Mouse (Mus musculus) macrophage (primary cell): ENCODE results near the gene Adgrg6. TPM values are rescaled to one million over a fixed set of nuclear protein-coding genes. Genes with fewer than 3 reads are reported as not detected.
A peak's percentile ranks its signal among the peaks of the same experiment; 100 is the strongest.

Experiments used
- H3K27ac ChIP-seq: fragments of 350-480 bp; formaldehyde crosslinking; 2 replicates; pipeline ENCODE4 v1.9.0; 2021
- H3K36me3 ChIP-seq: fragments of 350-480 bp; formaldehyde crosslinking; 2 replicates; pipeline ENCODE4 v1.9.0; 2021; ENCODE audit errors: inconsistent target
- H3K4me3 ChIP-seq: fragments of 350-480 bp; formaldehyde crosslinking; 2 replicates; pipeline ENCODE4 v1.9.0; 2021; ENCODE audit errors: inconsistent target
- H3K79me2 ChIP-seq: fragments of 350-480 bp; formaldehyde crosslinking; 2 replicates; pipeline ENCODE4 v1.9.0; 2021; ENCODE audit errors: inconsistent target
- WGBS: methylation state at CpG from one replicate; pipeline ENCODE4 v1.1.7; 2026; ENCODE audit warnings: inconsistent platforms; ENCODE audit not compliant: missing documents; 5-methylcytosine and 5-hydroxymethylcytosine counted together
- polyA plus RNA-seq: library from polyadenylated mRNA; stranded (reverse); fragments of 250-400 nt; gene quantifications from 3 replicates; pipeline ENCODE4 v1.2.4, GENCODE M21; 2018; ENCODE audit warnings: inconsistent platforms
- total RNA-seq, 78 experiments: library from RNA; depleted of rRNA; stranded (reverse); fragments of 250-400 nt; gene quantifications; 1 replicate in 9 of 78; 2 replicates in 24 of 78; 3 replicates in 43 of 78; 4 replicates in 2 of 78; pipeline ENCODE4 v1.2.4; 2018; ENCODE audit warnings: inconsistent platforms in 56 of 78

Gene Adgrg6
- 100 to 1,000 TPM in 2 of 26 experiments, 10 to 100 TPM in 24; 11.9 to 158 (median 23.2) TPM for total RNA-seq (2018; cell fraction: chromatin; rRNA removed)
- total RNA-seq (2018; cell fraction: cytosol; rRNA removed), result 10 to 100 TPM in 5 of 26 experiments, 1 to 10 TPM in 21; 3.1 to 13.5 (median 7.2) TPM
- total RNA-seq (2018; cell fraction: nucleus; rRNA removed), result 100 to 1,000 TPM in 2 of 26 experiments, 10 to 100 TPM in 23, 1 to 10 TPM in 1; 9.3 to 138 (median 18.7) TPM
- 1.8 to 2.7 TPM (median 2.6 TPM) in 3 replicates for polyA plus RNA-seq

- under 1% methylated on average over 68 of the region's 81 CpGs for WGBS
- Histone ChIP-seq H3K27ac (no peak within 1 kb of the TSS), H3K4me3 (peak within 1 kb of the TSS; percentile 29), H3K36me3 (no peaks in the 10 kb centered on the region), H3K79me2 (no peaks in the 10 kb centered on the region)
These were observed at the start of gene Adgrg6 for GRCm38 (mm10) chr10:14544941-14545717. Gene Adgrg6, minus strand, starts transcription at chr10:14545659.

- Histone ChIP-seq H3K4me3 (no peak overlapping the region), H3K79me2 (no peaks in the 10 kb centered on the region), H3K27ac (no peak overlapping the region), H3K36me3 (no peaks in the 10 kb centered on the region)
- WGBS, result 100% methylated on average over 1 of the region's 1 CpGs
These were observed 46.8 kb upstream of the Adgrg6 start for GRCm38 (mm10) chr10:14592215-14592614.

GRCm38 (mm10) chr10:14590816-14591215 lies 45.4 kb upstream of the Adgrg6 start:
- 91% methylated on average over 2 of the region's 2 CpGs for WGBS
- Histone ChIP-seq H3K27ac (no peak overlapping the region), H3K79me2 (no peaks in the 10 kb centered on the region), H3K36me3 (no peaks in the 10 kb centered on the region), H3K4me3 (no peak overlapping the region)

GRCm38 (mm10) chr10:14589667-14590066 lies 44.2 kb upstream of the Adgrg6 start:
- Histone ChIP-seq H3K27ac (no peak overlapping the region), H3K4me3 (no peak overlapping the region), H3K36me3 (no peaks in the 10 kb centered on the region), H3K79me2 (no peaks in the 10 kb centered on the region)
- WGBS, result 74% methylated on average over 6 of the region's 6 CpGs

GRCm38 (mm10) chr10:14583496-14583895 lies 38.0 kb upstream of the Adgrg6 start:
- Histone ChIP-seq H3K4me3 (no peak overlapping the region), H3K79me2 (no peaks in the 10 kb centered on the region), H3K27ac (no peak overlapping the region), H3K36me3 (no peaks in the 10 kb centered on the region)
- 100% methylated on average over 1 of the region's 1 CpGs for WGBS

GRCm38 (mm10) chr10:14574255-14574654 lies 28.8 kb upstream of the Adgrg6 start:
- WGBS, result 76% methylated on average over 3 of the region's 4 CpGs
- H3K79me2 ChIP-seq, result no peaks in the 10 kb centered on the region
- H3K4me3 ChIP-seq, result no peak overlapping the region
- H3K27ac ChIP-seq, result no peak overlapping the region
- no peaks in the 10 kb centered on the region for H3K36me3 ChIP-seq

GRCm38 (mm10) chr10:14571143-14571542 lies 25.7 kb upstream of the Adgrg6 start:
- Histone ChIP-seq H3K79me2 (no peaks in the 10 kb centered on the region), H3K4me3 (no peak overlapping the region), H3K36me3 (no peaks in the 10 kb centered on the region), H3K27ac (no peak overlapping the region)

GRCm38 (mm10) chr10:14570616-14571015 lies 25.2 kb upstream of the Adgrg6 start:
- H3K4me3 ChIP-seq, result no peak overlapping the region
- no peak overlapping the region for H3K27ac ChIP-seq
- no peaks in the 10 kb centered on the region for H3K36me3 ChIP-seq
- H3K79me2 ChIP-seq, result no peaks in the 10 kb centered on the region
- 57% methylated on average over 2 of the region's 2 CpGs for WGBS

- no peaks in the 10 kb centered on the region for H3K36me3 ChIP-seq
- H3K79me2 ChIP-seq, result no peaks in the 10 kb centered on the region
- no peak overlapping the region for H3K27ac ChIP-seq
- H3K4me3 ChIP-seq, result peak overlapping the region; percentile 29
- 20% methylated on average over 7 of the region's 7 CpGs for WGBS
These were observed 672 bp upstream of the Adgrg6 start for GRCm38 (mm10) chr10:14546111-14546551.

- H3K4me3 ChIP-seq, result peak overlapping the region; percentile 20; the same call in 1 of the 2 replicates
- H3K27ac ChIP-seq, result no peak overlapping the region
- WGBS, result 11% methylated on average over 8 of the region's 9 CpGs
- H3K79me2 ChIP-seq, result no peaks in the 10 kb centered on the region
- H3K36me3 ChIP-seq, result no peaks in the 10 kb centered on the region
These were observed 885 bp downstream of the Adgrg6 start for GRCm38 (mm10) chr10:14544608-14544940.

- 92% methylated on average over 8 of the region's 8 CpGs for WGBS
- no peaks in the 10 kb centered on the region for H3K36me3 ChIP-seq
- no peak overlapping the region for H3K4me3 ChIP-seq
- H3K79me2 ChIP-seq, result no peaks in the 10 kb centered on the region
- H3K27ac ChIP-seq, result no peak overlapping the region
These were observed 1.9 kb downstream of the Adgrg6 start for GRCm38 (mm10) chr10:14543511-14544067.

- Histone ChIP-seq H3K79me2 (no peaks in the 10 kb centered on the region), H3K4me3 (no peak overlapping the region), H3K27ac (no peak overlapping the region), H3K36me3 (no peaks in the 10 kb centered on the region)
- WGBS, result 42% methylated on average over 3 of the region's 3 CpGs
These were observed 8.4 kb downstream of the Adgrg6 start for GRCm38 (mm10) chr10:14537102-14537501.

- WGBS, result 3% methylated on average over 3 of the region's 3 CpGs
- no peak overlapping the region for H3K4me3 ChIP-seq
- H3K27ac ChIP-seq, result peak overlapping the region; percentile 25; the same call in 1 of the 2 replicates
- no peaks in the 10 kb centered on the region for H3K79me2 ChIP-seq
- H3K36me3 ChIP-seq, result no peaks in the 10 kb centered on the region
These were observed 14.4 kb downstream of the Adgrg6 start for GRCm38 (mm10) chr10:14531090-14531489.

GRCm38 (mm10) chr10:14530670-14531069 lies 14.8 kb downstream of the Adgrg6 start:
- no peak overlapping the region for H3K4me3 ChIP-seq
- H3K27ac ChIP-seq, result no peak overlapping the region
- H3K79me2 ChIP-seq, result no peaks in the 10 kb centered on the region
- 92% methylated on average over 1 of the region's 1 CpGs for WGBS
- no peaks in the 10 kb centered on the region for H3K36me3 ChIP-seq

GRCm38 (mm10) chr10:14527765-14528164 lies 17.7 kb downstream of the Adgrg6 start:
- H3K4me3 ChIP-seq, result no peak overlapping the region
- WGBS, result 90% methylated on average over 2 of the region's 2 CpGs
- no peak overlapping the region for H3K27ac ChIP-seq
- H3K36me3 ChIP-seq, result no peaks in the 10 kb centered on the region
- no peaks in the 10 kb centered on the region for H3K79me2 ChIP-seq
